Mouse (Mus musculus) intestine, postnatal 0 days (tissue): ENCODE results near the gene Plekha8. TPM values are rescaled to one million over a fixed set of nuclear protein-coding genes. Genes with fewer than 3 reads are reported as not detected.

Source experiments
- ATAC-seq: fragments of 200-750 bp; cut with Nextera tagmentation; 2 replicates; pipeline ENCODE4 v1.8.0; 2017; ENCODE audit warnings: mild to moderate bottlenecking, moderate TSS enrichment, moderate library complexity
- H3K27ac ChIP-seq: fragments of 300-500 bp; sonication (generic); 2 replicates; pipeline ENCODE4 v1.5.1; 2014; ENCODE audit warnings: mild to moderate bottlenecking, low read depth, low read length, moderate library complexity
- H3K27me3 ChIP-seq: fragments of 300-500 bp; sonication (generic); replicated peaks from 2 replicates; pipeline ENCODE4 v1.6.1; 2014; ENCODE audit warnings: low read length, mixed read lengths; ENCODE audit not compliant: control insufficient read depth, insufficient read depth
- H3K36me3 ChIP-seq: fragments of 300-500 bp; sonication (generic); 2 replicates; pipeline ENCODE4 v1.6.1; 2014; ENCODE audit warnings: mild to moderate bottlenecking, moderate library complexity; ENCODE audit not compliant: control insufficient read depth, insufficient read depth
- H3K4me1 ChIP-seq: fragments of 300-500 bp; sonication (generic); replicated peaks from 2 replicates; pipeline ENCODE4 v1.6.1; 2014; ENCODE audit warnings: antibody characterized with exemption, low read length, mixed read lengths; ENCODE audit not compliant: control insufficient read depth, insufficient read depth
- H3K4me2 ChIP-seq: fragments of 300-500 bp; sonication (generic); replicated peaks from 2 replicates; pipeline ENCODE4 v1.6.1; 2014; ENCODE audit warnings: low read depth, mild to moderate bottlenecking, moderate library complexity
- H3K4me3 ChIP-seq: fragments of 300-500 bp; sonication (generic); 2 replicates; pipeline ENCODE4 v1.5.1; 2014; ENCODE audit warnings: low read depth, low read length
- H3K9ac ChIP-seq: fragments of 300-500 bp; sonication (generic); 2 replicates; pipeline ENCODE4 v1.6.1; 2014; ENCODE audit warnings: mild to moderate bottlenecking, low read depth, low read length
- H3K9me3 ChIP-seq: fragments of 300-500 bp; sonication (generic); 2 replicates; pipeline ENCODE4 v1.6.1; 2016; ENCODE audit warnings: mixed run types; ENCODE audit not compliant: control insufficient read depth
- CTCF ChIP-seq: sonication (generic); IDR thresholded peaks from 2 replicates; pipeline ENCODE4 v1.5.1; 2016; ENCODE audit warnings: low read depth, mild to moderate bottlenecking, control low read depth, antibody characterized with exemption, moderate library complexity
- WGBS: fragments of 180-500 bp; shearing (Covaris S2); extraction: QIAGEN DNeasy Blood & Tissue Kit; methylation state at CpG from one replicate; pipeline ENCODE4 v1.1.7; 2014; 5-methylcytosine and 5-hydroxymethylcytosine counted together
- polyA plus RNA-seq: library from polyadenylated mRNA; unstranded; fragments of >200 nt; fragmentation: Nextera tagmentation; extraction: Ambion mirVana; gene quantifications from 2 replicates; pipeline ENCODE4 v1.2.1, GENCODE M21; 2015

Plekha8 gene
- polyA plus RNA-seq, 1 experiment from 2014 or later, result 9.0 TPM

DNA sequence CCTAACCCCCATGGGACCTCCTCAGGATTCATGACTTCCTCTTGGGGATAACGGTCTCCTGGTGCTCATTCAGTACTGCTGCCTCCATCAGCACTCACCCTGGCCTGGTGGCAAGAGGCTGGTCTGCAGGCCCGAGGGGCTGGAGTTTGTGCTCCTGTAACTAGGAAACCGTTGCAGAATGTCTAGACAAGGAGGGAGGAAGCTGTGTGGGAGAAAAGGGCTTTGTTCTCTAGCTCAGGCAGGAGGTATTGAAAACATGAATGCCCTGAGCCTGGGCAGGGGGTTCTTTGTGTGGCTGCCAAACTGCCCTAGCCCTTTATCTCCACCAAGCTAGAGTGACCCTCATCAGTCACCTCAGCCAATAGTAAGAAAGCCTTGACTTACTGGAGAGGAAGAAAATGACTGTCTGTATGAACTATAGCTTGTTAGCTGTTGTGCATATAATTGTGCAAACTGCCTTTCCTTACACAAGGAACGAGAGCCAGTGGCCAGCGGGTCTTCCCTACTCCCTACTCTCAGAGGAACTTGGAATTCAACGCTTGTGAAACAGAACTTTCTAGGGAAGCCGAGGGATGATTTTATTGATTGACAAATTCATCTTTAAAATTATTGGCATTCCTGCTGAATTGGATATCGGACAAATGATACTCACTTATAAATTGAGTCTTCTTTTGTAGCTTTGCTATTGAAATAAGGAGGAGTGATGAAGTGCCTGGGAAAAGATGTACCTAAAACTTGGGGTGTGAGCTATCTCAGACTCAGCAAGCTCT is 40.4 kb upstream of the Plekha8 start:
- Histone ChIP-seq H3K27me3 (no peaks in the 10 kb centered on the region), H3K9ac (no peak overlapping the region), H3K4me1 (no peaks in the 10 kb centered on the region), H3K4me3 (no peak overlapping the region), H3K36me3 (no peaks in the 10 kb centered on the region), H3K9me3 (no peaks in the 10 kb centered on the region), H3K4me2 (no peak overlapping the region), H3K27ac (no peak overlapping the region)
- 75% methylated on average over 8 of the region's 8 CpGs for WGBS
- ATAC-seq, result no peak
- no peak for TF ChIP-seq CTCF

DNA sequence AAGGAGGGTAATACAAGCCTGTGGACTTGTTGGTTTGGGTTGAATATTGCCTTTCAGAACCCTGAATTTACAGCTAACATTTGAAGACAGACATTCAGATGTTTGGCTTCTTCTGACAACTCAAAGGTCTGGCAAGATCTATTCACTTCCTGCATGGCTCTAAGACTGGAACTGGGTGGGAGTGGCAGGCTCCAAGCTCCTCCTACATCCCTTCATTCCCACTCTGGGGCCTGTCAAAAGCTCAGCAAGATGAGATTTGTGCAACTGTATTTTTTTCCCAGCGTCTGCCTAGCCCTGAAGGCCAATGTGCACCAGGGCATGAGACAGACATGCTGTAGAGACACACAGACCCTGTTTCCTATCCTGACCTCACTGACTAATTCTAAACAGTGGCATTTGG is 39.1 kb upstream of the Plekha8 start:
- H3K36me3 ChIP-seq, result no peaks in the 10 kb centered on the region
- H3K9me3 ChIP-seq, result no peaks in the 10 kb centered on the region
- H3K27ac ChIP-seq, result no peak overlapping the region
- no peaks in the 10 kb centered on the region for H3K27me3 ChIP-seq
- no peak for TF ChIP-seq CTCF
- 52% methylated on average over 1 of the region's 1 CpGs for WGBS
- H3K4me2 ChIP-seq, result no peak overlapping the region
- no peak overlapping the region for H3K9ac ChIP-seq
- H3K4me3 ChIP-seq, result no peak overlapping the region
- H3K4me1 ChIP-seq, result no peaks in the 10 kb centered on the region
- ATAC-seq, result no peak

DNA sequence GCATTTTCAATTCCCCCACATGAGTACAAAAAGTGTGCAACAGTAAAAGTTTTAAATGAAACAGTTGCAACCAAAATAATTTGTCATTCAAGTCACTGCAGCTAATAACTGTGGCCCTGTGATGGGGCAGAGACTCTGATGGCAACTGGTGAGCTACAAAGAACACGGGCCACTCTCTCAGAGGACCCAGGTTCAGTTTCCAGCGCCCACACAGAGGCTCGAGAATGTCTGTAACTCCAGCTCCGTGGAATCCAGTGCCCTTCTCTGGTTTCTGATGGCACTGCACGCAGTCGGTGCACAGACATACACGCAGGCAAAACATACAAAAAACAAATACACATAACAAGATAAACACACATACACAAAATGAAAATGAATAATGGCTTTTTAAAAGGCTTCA is 37.2 kb upstream of the Plekha8 start:
- no peak for TF ChIP-seq CTCF
- Histone ChIP-seq H3K36me3 (no peaks in the 10 kb centered on the region), H3K27ac (no peak overlapping the region), H3K4me1 (no peaks in the 10 kb centered on the region), H3K4me2 (no peak overlapping the region), H3K4me3 (no peak overlapping the region), H3K27me3 (no peaks in the 10 kb centered on the region), H3K9me3 (no peaks in the 10 kb centered on the region), H3K9ac (no peak overlapping the region)
- WGBS, result 91% methylated on average over 7 of the region's 7 CpGs
- no peak for ATAC-seq

DNA sequence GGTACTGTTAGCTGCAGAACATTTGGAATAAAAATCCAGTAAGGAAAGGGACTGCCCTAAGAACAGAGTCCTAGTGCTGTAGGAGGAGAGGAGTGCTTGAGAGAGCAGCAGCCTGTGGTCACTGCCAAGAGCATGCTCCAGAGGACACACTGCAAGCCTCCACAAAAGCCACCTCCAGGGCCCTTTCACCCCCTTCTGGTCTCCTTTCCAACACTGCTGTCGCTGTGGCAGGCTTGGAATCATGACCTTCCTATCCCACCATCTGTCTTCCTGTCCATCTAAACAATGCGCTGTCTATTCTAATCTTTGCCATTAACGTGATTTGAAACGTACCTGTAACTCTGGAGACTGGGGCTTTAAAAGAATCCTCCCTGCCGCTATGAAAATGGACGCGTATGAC is 36.4 kb upstream of the Plekha8 start:
- no peaks in the 10 kb centered on the region for H3K4me1 ChIP-seq
- H3K4me3 ChIP-seq, result no peak overlapping the region
- no peaks in the 10 kb centered on the region for H3K9me3 ChIP-seq
- no peak for ATAC-seq
- H3K27ac ChIP-seq, result no peak overlapping the region
- no peak for TF ChIP-seq CTCF
- no peak overlapping the region for H3K9ac ChIP-seq
- WGBS, result 65% methylated on average over 7 of the region's 7 CpGs
- no peak overlapping the region for H3K4me2 ChIP-seq
- H3K36me3 ChIP-seq, result no peaks in the 10 kb centered on the region
- H3K27me3 ChIP-seq, result no peaks in the 10 kb centered on the region

DNA sequence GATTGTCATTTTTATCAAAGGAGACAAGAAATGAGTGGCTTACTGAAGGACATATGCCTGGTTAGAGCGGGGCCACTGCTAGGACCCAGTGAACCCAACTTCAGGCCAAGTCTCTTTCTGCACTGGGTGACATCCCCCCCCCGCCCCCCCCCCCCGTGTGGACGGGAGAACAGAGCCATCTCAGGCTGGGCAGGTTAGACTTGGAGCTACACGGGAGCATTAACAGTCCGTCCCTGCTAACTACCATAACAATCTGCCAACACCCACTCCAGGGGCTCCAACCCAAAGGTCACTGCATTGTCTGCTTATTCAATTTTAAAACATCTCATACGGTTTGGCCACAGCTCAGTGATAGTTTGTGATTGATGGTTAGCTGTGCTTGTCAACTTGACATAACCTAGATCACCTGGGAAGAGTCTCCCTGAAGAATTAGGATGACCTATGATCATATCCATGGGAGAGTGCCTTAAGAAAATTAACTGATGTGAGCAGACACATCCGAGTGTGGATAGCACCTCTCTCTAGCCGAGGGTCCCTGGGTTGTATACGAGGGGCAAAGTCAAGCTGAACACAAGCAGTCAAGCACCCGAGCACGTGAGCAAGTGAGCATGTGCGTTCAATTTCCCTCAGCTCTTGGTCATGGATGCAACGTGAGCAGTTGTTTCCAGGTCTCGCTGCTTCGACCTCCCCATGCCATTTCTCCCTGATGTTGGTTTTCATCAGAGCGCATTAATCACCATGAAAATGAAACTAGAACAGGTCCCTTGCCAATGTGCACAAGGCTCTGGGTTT is 32.7 kb upstream of the Plekha8 start:
- Histone ChIP-seq H3K27me3 (no peaks in the 10 kb centered on the region; the same call in 1 of the 2 replicates), H3K4me2 (no peak overlapping the region), H3K4me1 (no peaks in the 10 kb centered on the region), H3K27ac (no peak overlapping the region), H3K4me3 (no peak overlapping the region), H3K36me3 (no peaks in the 10 kb centered on the region), H3K9me3 (no peaks in the 10 kb centered on the region), H3K9ac (no peak overlapping the region)
- 75% methylated on average over 17 of the region's 17 CpGs for WGBS
- no peak for ATAC-seq
- TF ChIP-seq CTCF, result no peak

DNA sequence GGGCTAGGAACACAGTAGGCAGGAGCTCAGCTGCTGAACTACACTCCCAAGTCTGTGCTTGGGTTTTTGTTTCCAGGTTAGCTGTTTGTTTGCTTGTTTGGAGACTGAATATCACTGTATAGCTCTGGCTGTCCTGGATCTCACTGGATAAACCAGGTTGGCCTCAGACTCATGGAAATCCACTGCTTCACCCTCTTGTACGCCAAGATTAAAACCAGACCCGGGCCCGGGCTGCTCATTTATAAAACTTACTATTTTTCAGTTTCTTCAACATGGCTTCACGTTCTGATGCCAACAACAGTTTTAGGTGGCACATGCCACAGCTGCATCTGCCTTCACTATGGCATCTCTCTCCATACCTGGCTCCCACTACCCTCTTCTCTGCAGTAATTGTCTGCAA is 31.4 kb upstream of the Plekha8 start:
- Histone ChIP-seq H3K9me3 (no peaks in the 10 kb centered on the region), H3K27ac (no peak overlapping the region), H3K4me2 (no peak overlapping the region), H3K36me3 (no peaks in the 10 kb centered on the region), H3K27me3 (no peaks in the 10 kb centered on the region; the same call in 1 of the 2 replicates), H3K4me1 (no peaks in the 10 kb centered on the region), H3K9ac (no peak overlapping the region), H3K4me3 (no peak overlapping the region)
- no peak for TF ChIP-seq CTCF
- ATAC-seq, result no peak
- 95% methylated on average over 4 of the region's 4 CpGs for WGBS
